Mouse (Mus musculus) thymus, postnatal 36 days (tissue): Measurements from ENCODE around the gene Aass.
"Not testable (repeated sequence)": the region's sequence is repeated elsewhere in the genome, so short reads cannot be mapped to it uniquely, and the experiment has no call there.

Experiments
- DNase-seq, 2 experiments: peaks; one replicate each; pipeline ENCODE4 v3.0.0; 2022; ENCODE audit warnings: mixed read lengths in 2 of 2

Gene Aass

GRCm38 (mm10) chr6:23132573-23133181, at the start of gene Aass:
TSS of gene Aass (minus strand) at chr6:23132986.
- no peak for DNase-seq

- no peak for DNase-seq
Measured at GRCm38 (mm10) chr6:23180096-23180495, 47.3 kb upstream of the Aass start.

- not testable (repeated sequence) for DNase-seq
Measured at GRCm38 (mm10) chr6:23163824-23164223, 31.0 kb upstream of the Aass start.

- DNase-seq, result not testable (repeated sequence)
Measured at GRCm38 (mm10) chr6:23156357-23156756, 23.6 kb upstream of the Aass start.

- DNase-seq, result no peak
Measured at GRCm38 (mm10) chr6:23153112-23153511, 20.3 kb upstream of the Aass start.

- DNase-seq, result no peak
Measured at GRCm38 (mm10) chr6:23147221-23147620, 14.4 kb upstream of the Aass start.

GRCm38 (mm10) chr6:23143980-23144379, 11.2 kb upstream of the Aass start:
- DNase-seq, result no peak

GRCm38 (mm10) chr6:23131015-23131414, 1.8 kb downstream of the Aass start:
- no peak for DNase-seq

GRCm38 (mm10) chr6:23129201-23129600, 3.6 kb downstream of the Aass start:
- DNase-seq, result no peak

GRCm38 (mm10) chr6:23126706-23127105, 6.1 kb downstream of the Aass start:
- no peak for DNase-seq

- DNase-seq, result no peak
Measured at GRCm38 (mm10) chr6:23125831-23126230, 7.0 kb downstream of the Aass start.

GRCm38 (mm10) chr6:23124823-23125222, 8.0 kb downstream of the Aass start:
- DNase-seq, result no peak

GRCm38 (mm10) chr6:23122934-23123333, 9.9 kb downstream of the Aass start:
- DNase-seq, result no peak

- no peak for DNase-seq
Measured at GRCm38 (mm10) chr6:23114781-23115180, 18.0 kb downstream of the Aass start.

GRCm38 (mm10) chr6:23107069-23107468, 25.7 kb downstream of the Aass start:
- DNase-seq, result no peak

- no peak for DNase-seq
Measured at GRCm38 (mm10) chr6:23106373-23106772, 26.4 kb downstream of the Aass start.

GRCm38 (mm10) chr6:23090346-23091055, 42.3 kb downstream of the Aass start:
- DNase-seq, result not testable (repeated sequence)

GRCm38 (mm10) chr6:23089292-23089691, 43.5 kb downstream of the Aass start:
- not testable (repeated sequence) for DNase-seq

- no peak for DNase-seq
Measured at GRCm38 (mm10) chr6:23084587-23085421, 48.0 kb downstream of the Aass start.

- no peak for DNase-seq
Measured at GRCm38 (mm10) chr6:23079991-23080680, 52.6 kb downstream of the Aass start.

- DNase-seq, result no peak
Measured at GRCm38 (mm10) chr6:23078273-23078672, 54.5 kb downstream of the Aass start.

GRCm38 (mm10) chr6:23076060-23076459, 56.7 kb downstream of the Aass start:
- DNase-seq, result no peak

GRCm38 (mm10) chr6:23055734-23056133, 77.1 kb downstream of the Aass start:
- DNase-seq, result no peak
